Mouse (Mus musculus): ENCODE data around the gene Chrm3. TPM values are rescaled to one million over a fixed set of nuclear protein-coding genes. Genes with fewer than 3 reads are reported as not detected.

Chrm3 gene
- polyA plus RNA-seq, 1 experiment from 2014 or later = 1.7 TPM

GRCm38 (mm10) chr13:9887261-9887660 lies 473.4 kb downstream of the Chrm3 start:
- Histone ChIP-seq H3K9ac (no peak overlapping the region), H3K36me3 (no peaks in the 10 kb centered on the region), H3K27ac (replicated peaks) (no peak overlapping the region), H3K27me3 (no peaks in the 10 kb centered on the region), H3K4me3 (replicated peaks) (no peak overlapping the region), H3K9me3 (replicated peaks) (no peaks in the 10 kb centered on the region), H3K4me1 (no peaks in the 10 kb centered on the region), H3K4me2 (replicated peaks) (no peak overlapping the region)
- ATAC-seq (ENCODE audit: insufficient number of reproducible peaks, low FRiP score, low TSS enrichment, low read depth) = no peak
- 80% methylated on average over 5 of the region's 5 CpGs for WGBS

GRCm38 (mm10) chr13:9886465-9887135 lies 474.0 kb downstream of the Chrm3 start:
- no peak overlapping the region for H3K4me3 ChIP-seq (replicated peaks)
- H3K27me3 ChIP-seq = no peaks in the 10 kb centered on the region
- no peak overlapping the region for H3K27ac ChIP-seq (replicated peaks)
- no peaks in the 10 kb centered on the region for H3K4me1 ChIP-seq
- no peak for ATAC-seq (ENCODE audit: insufficient number of reproducible peaks, low FRiP score, low TSS enrichment, low read depth)
- no peaks in the 10 kb centered on the region for H3K9me3 ChIP-seq (replicated peaks)
- no peak overlapping the region for H3K4me2 ChIP-seq (replicated peaks)
- H3K9ac ChIP-seq = no peak overlapping the region
- 75% methylated on average over 6 of the region's 6 CpGs for WGBS
- H3K36me3 ChIP-seq = no peaks in the 10 kb centered on the region

- Histone ChIP-seq H3K4me3 (replicated peaks) (no peak overlapping the region), H3K4me2 (replicated peaks) (no peak overlapping the region), H3K9ac (no peak overlapping the region), H3K27me3 (no peaks in the 10 kb centered on the region), H3K27ac (replicated peaks) (no peak overlapping the region), H3K9me3 (replicated peaks) (no peaks in the 10 kb centered on the region), H3K4me1 (no peaks in the 10 kb centered on the region), H3K36me3 (no peaks in the 10 kb centered on the region)
- peak; percentile 75 for ATAC-seq (ENCODE audit: insufficient number of reproducible peaks, low FRiP score, low TSS enrichment, low read depth)
- WGBS = 42% methylated on average over 15 of the region's 15 CpGs
These were observed 478.0 kb downstream of the Chrm3 start for GRCm38 (mm10) chr13:9882362-9883282.

GRCm38 (mm10) chr13:9881930-9882329 lies 478.7 kb downstream of the Chrm3 start:
- no peak overlapping the region for H3K9ac ChIP-seq
- WGBS = 53% methylated on average over 4 of the region's 4 CpGs
- H3K4me2 ChIP-seq (replicated peaks) = no peak overlapping the region
- no peaks in the 10 kb centered on the region for H3K36me3 ChIP-seq
- no peak overlapping the region for H3K27ac ChIP-seq (replicated peaks)
- ATAC-seq (ENCODE audit: insufficient number of reproducible peaks, low FRiP score, low TSS enrichment, low read depth) = no peak
- no peaks in the 10 kb centered on the region for H3K9me3 ChIP-seq (replicated peaks)
- H3K4me3 ChIP-seq (replicated peaks) = no peak overlapping the region
- no peaks in the 10 kb centered on the region for H3K4me1 ChIP-seq
- no peaks in the 10 kb centered on the region for H3K27me3 ChIP-seq

- Histone ChIP-seq H3K4me3 (replicated peaks) (no peak overlapping the region), H3K9ac (no peak overlapping the region), H3K4me2 (replicated peaks) (no peak overlapping the region), H3K36me3 (no peaks in the 10 kb centered on the region), H3K4me1 (no peaks in the 10 kb centered on the region), H3K27me3 (no peaks in the 10 kb centered on the region), H3K9me3 (replicated peaks) (no peaks in the 10 kb centered on the region), H3K27ac (replicated peaks) (no peak overlapping the region)
- WGBS = 68% methylated on average over 4 of the region's 4 CpGs
- ATAC-seq (ENCODE audit: insufficient number of reproducible peaks, low FRiP score, low TSS enrichment, low read depth) = no peak
These were observed 480.2 kb downstream of the Chrm3 start for GRCm38 (mm10) chr13:9880401-9880800.

GRCm38 (mm10) chr13:9878596-9879010 lies 482.0 kb downstream of the Chrm3 start:
- Histone ChIP-seq H3K36me3 (no peaks in the 10 kb centered on the region), H3K4me1 (no peaks in the 10 kb centered on the region), H3K4me2 (replicated peaks) (no peak overlapping the region), H3K9me3 (replicated peaks) (no peaks in the 10 kb centered on the region), H3K4me3 (replicated peaks) (no peak overlapping the region), H3K9ac (no peak overlapping the region), H3K27me3 (no peaks in the 10 kb centered on the region), H3K27ac (replicated peaks) (no peak overlapping the region)
- no peak for ATAC-seq (ENCODE audit: insufficient number of reproducible peaks, low FRiP score, low TSS enrichment, low read depth)
- 82% methylated on average over 7 of the region's 7 CpGs for WGBS

GRCm38 (mm10) chr13:9873377-9873776 lies 487.3 kb downstream of the Chrm3 start:
- Histone ChIP-seq H3K9me3 (replicated peaks) (no peaks in the 10 kb centered on the region), H3K9ac (no peak overlapping the region), H3K4me2 (replicated peaks) (no peak overlapping the region), H3K36me3 (no peaks in the 10 kb centered on the region), H3K27ac (replicated peaks) (no peak overlapping the region), H3K4me1 (no peaks in the 10 kb centered on the region), H3K4me3 (replicated peaks) (no peak overlapping the region), H3K27me3 (no peaks in the 10 kb centered on the region)
- 70% methylated on average over 3 of the region's 3 CpGs for WGBS
- ATAC-seq (ENCODE audit: insufficient number of reproducible peaks, low FRiP score, low TSS enrichment, low read depth) = no peak

GRCm38 (mm10) chr13:9866161-9866560 lies 494.5 kb downstream of the Chrm3 start:
- H3K36me3 ChIP-seq = no peaks in the 10 kb centered on the region
- ATAC-seq (ENCODE audit: insufficient number of reproducible peaks, low FRiP score, low TSS enrichment, low read depth) = peak; percentile 19; the same call in 1 of the 2 replicates
- 86% methylated on average over 2 of the region's 2 CpGs for WGBS

GRCm38 (mm10) chr13:9847515-9847914 lies 513.1 kb downstream of the Chrm3 start:
- Histone ChIP-seq H3K9ac (no peak overlapping the region), H3K27ac (replicated peaks) (no peak overlapping the region), H3K27me3 (no peaks in the 10 kb centered on the region), H3K4me1 (0 out of 2 replicates have a peak, but pooled peaks cover 3% of the 10 kb centered on the region), H3K4me2 (replicated peaks) (no peak overlapping the region), H3K9me3 (replicated peaks) (no peaks in the 10 kb centered on the region), H3K36me3 (no peaks in the 10 kb centered on the region), H3K4me3 (replicated peaks) (no peak overlapping the region)
- WGBS = 65% methylated on average over 3 of the region's 3 CpGs
- no peak for ATAC-seq (ENCODE audit: insufficient number of reproducible peaks, low FRiP score, low TSS enrichment, low read depth)

More at GRCm38 (mm10) chr13:9866161-9866560, 494.5 kb downstream of the Chrm3 start:
- no peaks in the 10 kb centered on the region for H3K9me3 ChIP-seq (replicated peaks)
- H3K9ac ChIP-seq = no peak overlapping the region
- H3K27me3 ChIP-seq = no peaks in the 10 kb centered on the region
- no peak overlapping the region for H3K27ac ChIP-seq (replicated peaks)
- H3K4me1 ChIP-seq = no peaks in the 10 kb centered on the region
- no peak overlapping the region for H3K4me2 ChIP-seq (replicated peaks)
- H3K4me3 ChIP-seq (replicated peaks) = no peak overlapping the region

GRCm38 (mm10) chr13:9846543-9847434 lies 513.9 kb downstream of the Chrm3 start:
- 31% methylated on average over 14 of the region's 14 CpGs for WGBS
- no peak overlapping the region for H3K4me2 ChIP-seq (replicated peaks)
- no peak for ATAC-seq (ENCODE audit: insufficient number of reproducible peaks, low FRiP score, low TSS enrichment, low read depth)

More at GRCm38 (mm10) chr13:9846543-9847434, 513.9 kb downstream of the Chrm3 start:
- no peaks in the 10 kb centered on the region for H3K36me3 ChIP-seq
- H3K9ac ChIP-seq = no peak overlapping the region
- H3K4me1 ChIP-seq = 0 out of 2 replicates have a peak, but pooled peaks cover 3% of the 10 kb centered on the region
- no peaks in the 10 kb centered on the region for H3K9me3 ChIP-seq (replicated peaks)
- no peak overlapping the region for H3K27ac ChIP-seq (replicated peaks)
- H3K4me3 ChIP-seq (replicated peaks) = no peak overlapping the region; the same call in 1 of the 2 replicates
- H3K27me3 ChIP-seq = no peaks in the 10 kb centered on the region

Data from embryonic facial prominence, embryonic 15.5 days (tissue).